ENCODE assay signal across 31 mouse cellular contexts in the genomic region with DNA sequence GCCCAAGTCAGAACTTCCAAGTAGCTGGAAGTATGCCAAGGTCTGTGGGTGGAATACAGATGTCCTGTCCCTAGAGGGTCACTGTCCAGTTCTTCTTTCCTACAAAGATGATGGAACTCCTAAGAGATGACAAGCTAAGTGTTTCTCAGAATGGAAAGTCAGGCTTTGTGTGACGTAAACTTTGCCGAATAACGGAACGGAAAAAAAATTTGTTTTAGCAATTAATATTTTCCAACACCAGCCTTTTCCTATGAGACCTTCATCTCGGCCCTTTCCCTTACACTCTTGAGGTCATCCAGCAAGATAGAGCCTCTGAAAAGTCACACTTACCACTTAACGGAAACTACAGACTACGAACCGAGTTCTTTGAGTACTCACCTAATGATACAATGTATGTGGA. TPM values are rescaled to one million over a fixed set of nuclear protein-coding genes. Genes with fewer than 3 reads are reported as not detected.
"Had no signal": no experiment of that assay in that cellular context is flagged by ENCODE, and none has a peak within 500 bp of the region (broad histone marks: within the 10 kb centered on the region; RNA-seq: fewer than 3 reads in every experiment).

No protein-coding gene starts in this region.

- H3K4me1 ChIP-seq: embryonic facial prominence, embryonic 10.5 days; embryonic facial prominence, embryonic 12.5 days; embryonic facial prominence, embryonic 13.5 days; embryonic facial prominence, embryonic 15.5 days; forebrain, embryonic 13.5 days had no signal

- H3K27me3 ChIP-seq: embryonic facial prominence, embryonic 12.5 days; embryonic facial prominence, embryonic 13.5 days; embryonic facial prominence, embryonic 15.5 days; forebrain, embryonic 13.5 days; forebrain, embryonic 15.5 days had no signal

- H3K9me3 ChIP-seq: embryonic facial prominence, embryonic 12.5 days; embryonic facial prominence, embryonic 13.5 days; embryonic facial prominence, embryonic 15.5 days; forebrain, embryonic 13.5 days; forebrain, embryonic 15.5 days had no signal

- ATAC-seq: forebrain, embryonic 13.5 days; forebrain, embryonic 14.5 days; forebrain, embryonic 15.5 days; forebrain, embryonic 16.5 days; forebrain, postnatal 0 days had no signal

- H3K4me2 ChIP-seq: embryonic facial prominence, embryonic 12.5 days; embryonic facial prominence, embryonic 13.5 days; embryonic facial prominence, embryonic 15.5 days; forebrain, embryonic 13.5 days; forebrain, embryonic 15.5 days had no signal

- H3K4me3 ChIP-seq: embryonic facial prominence, embryonic 10.5 days; embryonic facial prominence, embryonic 12.5 days; embryonic facial prominence, embryonic 13.5 days; embryonic facial prominence, embryonic 15.5 days; erythroblast, embryonic 14.5 days; forebrain, embryonic 10.5 days; forebrain, embryonic 13.5 days; forebrain, embryonic 15.5 days; gastrocnemius, adult 2 months; heart, adult 2 months had no signal

- H3K27ac ChIP-seq: embryonic facial prominence, embryonic 10.5 days; embryonic facial prominence, embryonic 12.5 days; embryonic facial prominence, embryonic 13.5 days; embryonic facial prominence, embryonic 15.5 days; forebrain, embryonic 10.5 days; forebrain, embryonic 13.5 days; forebrain, embryonic 15.5 days; gastrocnemius, adult 2 months; heart, adult 2 months had no signal

- H3K9ac ChIP-seq: embryonic facial prominence, embryonic 12.5 days; embryonic facial prominence, embryonic 13.5 days; embryonic facial prominence, embryonic 15.5 days; forebrain, embryonic 13.5 days; forebrain, embryonic 15.5 days; forebrain, postnatal 0 days had no signal

- H3K36me3 ChIP-seq: embryonic facial prominence, embryonic 10.5 days; embryonic facial prominence, embryonic 12.5 days; embryonic facial prominence, embryonic 13.5 days; embryonic facial prominence, embryonic 15.5 days; forebrain, embryonic 10.5 days; forebrain, embryonic 15.5 days had no signal

- DNase-seq: cerebellum, adult 2 months; cerebellum, adult 8-10 months; cerebellum, adult 9-10 months; cerebellum, adult 9-11 months; cerebellum, postnatal 10 days; cerebellum, postnatal 14 days; cerebellum, postnatal 25 days; cerebellum, postnatal 36 days; embryo, embryonic 11 days; forebrain, postnatal 0 days; gastrocnemius, adult 2 months; gastrocnemius, postnatal 10 days; gastrocnemius, postnatal 14 days; gastrocnemius, postnatal 25 days; gastrocnemius, postnatal 36 days; heart, adult 18-20 months; heart, adult 2 months had no signal

RNA-seq across cellular contexts. Expression of a gene that starts 25.4 kb away (rescaled TPM):
- total RNA-seq: common myeloid progenitor, adult 5-6 weeks; gastrocnemius, adult 18-20 months; gastrocnemius, adult 2 months; gastrocnemius, adult 8-10 months; gastrocnemius, postnatal 14 days; gastrocnemius, postnatal 25 days; gastrocnemius, postnatal 36 days; granulocyte monocyte progenitor cell, adult 5-6 weeks; heart, adult 2 months had no signal
